Mouse (Mus musculus): ENCODE data around the gene Aco2. TPM values are rescaled to one million over a fixed set of nuclear protein-coding genes. Genes with fewer than 3 reads are reported as not detected.
A peak's percentile ranks its signal among the peaks of the same experiment; 100 is the strongest.

The Aco2 gene
- 1,000 to 10,000 TPM; 1,068 to 1,166 (median 1,137) TPM for total RNA-seq (2022)

DNA sequence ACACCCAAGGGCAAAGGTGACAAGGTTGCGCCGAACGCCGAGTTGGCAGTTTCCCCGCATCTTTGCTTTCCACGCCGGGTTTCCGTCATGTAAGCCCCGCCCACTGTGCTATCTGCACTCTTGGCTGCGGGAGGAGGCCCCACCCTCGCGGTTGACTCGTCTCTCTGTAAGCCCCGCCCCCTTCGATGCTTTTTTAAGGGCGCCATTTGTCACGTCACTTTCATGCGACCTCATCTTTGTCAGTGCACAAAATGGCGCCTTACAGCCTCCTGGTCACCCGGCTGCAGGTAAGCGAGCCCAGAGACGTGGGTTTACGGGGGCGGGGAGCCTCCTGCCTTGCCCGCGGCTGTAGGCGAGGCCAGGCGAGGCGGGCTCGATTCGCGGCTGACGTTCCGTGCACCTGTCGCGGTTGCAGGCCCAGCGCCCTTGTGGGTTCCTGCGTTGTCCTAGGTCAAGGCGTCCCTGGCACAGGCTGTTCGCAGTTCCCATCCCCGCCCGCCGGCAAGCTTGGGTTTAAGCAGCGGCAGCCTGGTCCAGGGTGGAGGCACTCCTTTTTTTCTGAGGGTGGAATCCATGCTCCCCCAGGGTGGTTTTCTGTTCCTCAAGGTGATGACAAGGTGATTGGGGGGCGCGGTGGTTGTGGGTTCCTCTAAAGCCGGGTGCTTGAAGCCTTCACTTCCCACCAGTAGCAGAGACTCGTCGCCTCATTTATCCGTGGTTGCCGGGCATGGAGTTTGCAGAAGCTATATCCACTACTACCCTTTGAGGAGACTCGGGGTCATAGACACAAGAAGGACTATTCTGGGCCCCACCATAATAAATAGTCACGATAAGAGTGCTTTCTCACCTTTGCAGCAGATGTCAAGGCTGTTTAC lies at the start of gene Aco2:
Aco2 (plus strand) TSS at position 48 of the 875 bp plus-strand sequence.
- DNase-seq (ENCODE audit: low spot score in 2 of 2), result peak; percentile 99

DNA sequence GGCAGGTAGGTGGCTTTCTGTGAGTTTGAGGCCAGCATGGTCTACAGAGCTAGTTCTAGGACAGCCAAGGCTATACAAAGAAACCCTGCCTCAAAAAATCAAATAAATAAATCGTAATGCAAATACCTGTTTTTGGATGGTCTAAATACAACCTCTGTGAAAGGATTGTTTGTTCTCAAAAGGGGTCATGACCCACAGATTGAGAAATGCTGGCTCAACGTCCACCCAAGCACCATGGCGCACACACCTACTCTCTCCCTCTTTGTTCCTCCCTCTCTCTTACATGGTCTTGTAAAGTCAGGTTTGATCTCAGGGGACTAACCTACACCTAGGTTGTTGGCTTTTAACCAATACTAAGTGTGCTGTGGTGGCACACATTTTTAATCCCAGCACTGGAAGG lies 49.5 kb upstream of the Aco2 start:
- no peak for DNase-seq (ENCODE audit: low spot score in 2 of 2)

DNA sequence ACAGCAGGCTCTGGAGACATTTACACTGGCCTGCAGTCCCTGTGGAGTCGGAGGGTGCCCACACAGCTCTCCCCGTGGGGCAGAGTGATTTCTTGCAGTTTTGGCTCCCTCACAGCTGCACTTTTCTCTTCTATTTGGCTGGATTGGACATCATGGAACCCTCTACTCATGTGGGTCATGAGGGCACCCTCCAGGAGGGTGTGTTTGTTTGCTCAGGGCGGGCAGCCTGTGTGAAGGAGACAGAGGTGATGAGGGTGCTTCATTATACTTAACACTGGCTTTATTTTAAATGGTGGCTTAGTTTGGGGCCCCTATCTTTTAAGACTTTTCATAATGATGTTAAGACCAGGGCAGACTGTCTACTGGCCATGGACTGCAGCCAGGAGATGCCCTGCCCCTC lies 47.3 kb upstream of the Aco2 start:
- no peak for DNase-seq (ENCODE audit: low spot score in 2 of 2)

DNA sequence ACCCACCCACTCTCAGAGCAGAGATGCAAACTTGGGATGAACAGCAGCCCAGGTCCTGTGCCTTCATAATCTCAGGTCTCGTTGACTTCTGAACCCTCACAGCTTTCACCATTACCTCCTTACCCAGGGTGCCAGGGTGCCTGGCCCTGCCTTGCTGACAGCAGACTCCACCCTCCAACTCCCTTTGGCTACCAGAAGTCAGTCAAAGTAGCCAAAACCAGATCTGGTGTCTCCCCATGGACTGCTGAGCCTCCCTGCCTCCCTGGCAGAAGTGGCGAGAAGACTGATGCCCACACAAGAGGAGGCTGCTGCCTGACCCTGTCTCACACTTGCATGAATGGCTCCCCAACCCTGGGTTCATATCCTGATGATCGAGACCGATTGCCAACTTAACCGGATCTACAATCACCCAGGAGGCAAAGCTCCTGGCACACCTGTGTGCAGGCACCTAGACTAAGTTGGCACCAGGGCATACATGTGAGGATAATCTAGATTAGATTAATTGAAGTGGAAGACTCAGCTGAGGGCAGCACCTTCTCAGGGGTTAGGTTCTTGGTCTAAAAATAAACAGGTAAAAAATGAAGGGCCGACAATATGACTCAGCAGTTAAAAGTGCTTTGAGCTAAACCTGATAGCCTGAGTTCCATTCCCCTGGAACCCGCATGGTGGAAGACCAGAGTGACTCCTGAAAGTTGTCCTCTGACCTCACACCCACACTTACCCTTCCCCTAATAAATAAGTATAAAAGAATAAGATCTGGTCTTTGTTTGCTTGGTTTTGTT lies 43.5 kb upstream of the Aco2 start:
- peak in 1 of 2 experiments; percentile 34 for DNase-seq (ENCODE audit: low spot score in 2 of 2)

DNA sequence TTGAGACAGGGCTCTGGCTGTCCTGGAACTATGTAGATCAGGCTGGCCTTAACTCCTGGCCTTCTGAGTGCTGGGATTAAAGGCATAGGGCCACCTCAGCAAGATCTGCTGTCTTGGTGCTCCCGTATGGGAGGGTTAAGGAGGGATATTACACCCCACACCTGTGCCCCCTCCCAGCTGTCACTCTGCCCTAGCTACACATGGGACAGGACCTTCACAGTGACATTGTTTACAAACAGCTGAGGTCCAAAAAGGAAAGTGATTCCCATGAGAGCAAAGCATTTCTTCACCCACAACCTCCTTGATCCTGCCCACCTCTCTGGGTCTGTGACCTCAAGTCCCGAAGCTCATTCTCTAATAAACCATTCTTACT lies 42.9 kb upstream of the Aco2 start:
- no peak for DNase-seq (ENCODE audit: low spot score in 2 of 2)

DNA sequence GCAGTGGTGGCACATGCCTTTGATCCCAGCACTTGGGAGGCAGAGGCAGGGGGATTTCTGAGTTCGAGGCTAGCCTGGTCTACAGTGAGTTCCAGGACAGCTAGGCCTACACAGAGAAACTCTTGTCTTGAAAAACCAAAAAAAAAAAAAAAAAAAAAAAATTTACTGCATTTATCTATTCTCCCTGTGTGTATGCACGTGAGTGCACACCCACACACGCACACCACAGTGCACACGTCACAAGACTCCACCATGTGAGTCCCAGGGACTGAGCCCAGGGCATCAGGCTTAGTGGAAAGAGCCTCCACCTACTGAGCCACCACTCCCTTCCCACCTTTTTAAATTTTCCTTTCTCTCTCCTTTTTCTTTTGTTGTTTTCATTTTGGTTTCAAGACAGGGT lies 41.6 kb upstream of the Aco2 start:
- no peak for DNase-seq (ENCODE audit: low spot score in 2 of 2)

DNA sequence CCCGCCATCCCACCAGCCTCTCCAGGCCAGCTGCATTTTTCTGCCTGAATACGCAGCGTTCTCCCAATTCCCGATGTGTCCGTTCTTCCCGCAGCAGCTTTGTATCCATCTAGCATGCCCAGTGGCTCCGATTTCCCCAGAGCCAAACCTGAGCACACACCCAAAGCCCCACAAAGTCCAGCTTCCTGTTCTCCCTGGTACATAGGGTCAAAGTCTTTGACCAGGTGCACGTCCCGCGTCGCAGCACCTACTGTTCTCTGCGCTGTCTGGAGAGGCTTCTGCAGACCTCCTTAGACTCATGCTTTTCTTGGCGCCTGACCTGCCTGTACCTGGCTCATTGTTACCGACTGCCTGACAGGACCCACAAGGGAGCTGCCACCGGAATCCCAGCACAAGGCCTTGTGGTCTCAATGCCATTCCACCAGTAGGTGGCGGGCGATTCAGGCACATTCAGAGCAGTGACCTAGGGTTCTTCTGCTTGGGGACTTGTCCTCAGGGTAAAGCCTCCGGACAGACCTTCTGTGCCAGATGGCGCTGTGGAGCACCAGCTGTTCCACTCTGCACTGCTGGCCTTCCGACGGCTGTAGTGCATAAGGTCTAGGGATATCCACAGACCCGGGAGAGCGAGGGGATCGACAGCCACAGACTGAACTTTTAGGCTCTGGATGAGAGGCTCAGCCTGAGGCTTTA lies 40.8 kb upstream of the Aco2 start:
- DNase-seq (ENCODE audit: low spot score in 2 of 2), result peak; percentile 89 to 92

DNA sequence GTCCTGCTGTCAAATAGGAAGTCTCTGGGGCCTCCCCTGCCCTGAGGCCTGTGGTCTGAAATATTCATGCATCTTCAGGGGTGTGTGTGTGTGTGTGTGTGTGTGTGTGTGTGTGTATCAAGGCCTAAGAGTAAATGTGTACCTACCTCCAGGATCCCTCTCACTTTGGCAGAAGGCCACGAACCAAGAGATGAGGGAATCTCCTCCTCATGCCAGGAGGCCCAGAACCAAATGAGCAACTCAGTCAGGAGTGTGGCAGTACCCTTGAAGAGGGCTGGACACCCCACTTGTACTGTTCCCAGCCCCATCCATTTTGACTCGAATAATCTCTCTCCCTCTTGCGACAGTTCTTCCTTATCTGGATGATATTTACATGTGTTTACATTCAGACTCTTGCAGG lies 39.9 kb upstream of the Aco2 start:
- no peak for DNase-seq (ENCODE audit: low spot score in 2 of 2)

DNA sequence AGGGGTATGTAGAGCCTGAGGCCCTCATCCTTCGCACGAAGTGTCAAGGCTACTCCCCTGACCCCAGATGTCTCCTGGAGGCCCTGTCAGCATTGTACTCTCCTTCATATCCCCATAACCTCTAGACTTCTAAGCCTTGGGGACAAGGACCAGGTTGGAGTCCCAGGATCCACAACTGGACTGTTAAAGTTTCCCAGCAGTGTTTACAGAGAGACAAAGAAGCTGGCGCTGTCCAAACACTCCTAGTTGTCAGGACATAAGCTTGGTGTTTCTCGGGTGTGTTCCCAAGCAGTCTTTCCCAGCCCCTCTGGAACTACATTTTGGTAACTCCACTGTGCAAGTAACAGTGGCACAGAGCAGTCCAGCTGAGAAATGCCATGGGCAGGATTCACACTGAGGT lies 38.6 kb upstream of the Aco2 start:
- DNase-seq (ENCODE audit: low spot score in 2 of 2), result no peak

DNA sequence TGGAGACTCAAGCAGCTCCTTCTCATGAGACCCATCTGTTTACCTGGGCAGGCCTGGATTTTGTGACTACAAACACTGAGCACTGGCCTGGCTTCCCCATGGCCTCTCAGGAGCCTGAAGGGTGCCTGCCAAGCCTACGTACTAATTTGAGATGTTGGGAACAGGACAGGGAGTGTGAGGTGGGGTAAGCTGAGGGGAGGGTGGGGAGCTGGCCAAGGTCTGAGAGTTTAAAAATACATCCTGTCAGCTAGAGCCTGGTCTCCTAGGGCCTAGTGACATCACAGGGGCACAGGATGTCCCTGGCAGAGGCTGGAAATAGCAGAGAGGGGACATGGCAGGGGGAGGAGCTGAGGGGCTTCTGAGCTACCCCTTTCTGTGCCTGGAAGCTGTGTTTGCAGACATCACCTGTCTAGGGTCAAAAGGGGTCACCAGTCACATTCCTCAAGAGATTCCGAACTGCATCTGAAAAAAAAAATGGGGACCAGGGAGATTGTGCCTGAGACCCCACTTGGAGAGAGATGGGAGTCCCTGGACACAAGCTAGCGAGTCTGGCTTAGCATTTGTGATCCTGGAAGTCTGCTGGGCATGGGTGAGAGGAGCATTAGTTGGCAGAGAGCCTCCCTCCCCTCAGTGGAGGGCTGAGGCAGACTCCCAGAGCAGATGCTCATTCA lies 37.8 kb upstream of the Aco2 start:
- peak; percentile 73 to 87 for DNase-seq (ENCODE audit: low spot score in 2 of 2)

DNA sequence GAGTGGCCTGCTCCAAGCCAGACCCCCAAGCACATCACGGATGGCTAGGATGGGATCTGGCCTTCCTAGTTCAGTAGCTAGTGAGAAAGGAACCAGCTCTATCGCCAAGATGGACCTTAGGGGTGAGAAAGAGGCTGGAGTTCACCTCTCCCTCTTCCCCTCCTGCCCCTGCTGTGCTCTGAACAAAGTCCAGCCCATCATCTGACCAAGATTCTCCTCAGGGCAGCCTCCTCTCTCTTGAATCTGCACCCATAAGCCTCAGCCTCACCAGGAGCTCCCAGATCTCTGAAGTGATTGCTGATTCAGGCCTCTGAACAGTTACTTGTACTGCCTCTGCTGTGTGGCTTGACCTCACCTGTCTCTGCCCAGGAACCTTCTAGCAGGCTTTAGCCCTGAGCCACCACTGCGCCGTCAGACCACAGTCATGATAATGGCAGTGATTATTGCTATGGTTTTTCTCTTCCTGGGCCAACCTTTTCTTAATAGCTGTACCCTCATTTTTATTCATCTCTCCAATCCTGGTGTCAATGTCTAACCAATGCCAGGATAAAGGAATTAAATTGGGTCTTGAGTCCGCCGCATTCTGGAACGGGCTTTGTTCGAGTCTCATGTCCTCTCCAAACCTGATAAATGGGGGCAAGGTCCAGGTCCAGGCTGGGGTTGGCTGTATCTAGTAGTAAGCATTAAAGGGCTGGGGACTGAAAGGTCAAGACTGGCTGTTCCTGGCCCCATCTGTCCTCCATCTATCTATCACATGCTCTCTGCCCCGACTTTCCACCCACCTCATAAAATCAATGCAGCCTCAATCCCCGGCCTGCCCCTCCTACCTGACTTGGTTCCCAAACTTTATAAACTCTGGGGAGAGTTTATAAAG lies 36.9 kb upstream of the Aco2 start:
- peak in 1 of 2 experiments; percentile 55 for DNase-seq (ENCODE audit: low spot score in 2 of 2)

DNA sequence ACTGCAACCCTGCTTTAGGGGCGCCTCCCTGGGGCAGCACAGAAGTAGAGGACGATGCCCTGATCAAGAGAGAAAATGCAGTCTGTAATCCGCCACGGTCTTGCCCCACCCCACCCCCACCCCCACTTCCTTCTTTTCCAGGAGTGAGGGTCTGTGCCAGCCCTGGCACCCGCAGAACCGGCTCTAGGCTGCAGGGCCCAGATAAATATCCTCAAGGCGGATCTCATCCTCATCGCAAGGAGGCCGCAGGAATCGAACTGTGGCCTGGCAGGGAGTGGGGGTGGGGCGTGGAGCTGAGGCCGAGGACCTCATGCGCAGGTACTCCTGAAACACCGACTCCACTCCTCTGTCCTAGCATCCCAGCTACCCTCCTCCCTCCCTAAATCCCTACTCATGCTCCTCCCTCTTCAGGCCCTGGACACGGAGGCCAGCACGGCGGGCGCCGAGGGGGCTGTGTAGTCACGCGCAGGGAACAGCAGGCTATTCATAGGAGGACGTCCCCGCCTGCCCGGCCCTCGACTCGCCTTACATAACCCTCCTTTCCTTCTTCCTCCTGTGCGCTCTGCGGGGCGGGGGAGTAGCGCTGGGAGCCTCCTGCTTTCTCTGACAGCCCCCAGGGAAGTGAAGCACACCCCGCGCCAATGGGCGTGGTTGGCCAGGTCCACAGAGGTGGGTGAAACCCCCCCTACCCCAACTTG lies 35.8 kb upstream of the Aco2 start:
- DNase-seq (ENCODE audit: low spot score in 2 of 2), result peak; percentile 93 to 97

DNA sequence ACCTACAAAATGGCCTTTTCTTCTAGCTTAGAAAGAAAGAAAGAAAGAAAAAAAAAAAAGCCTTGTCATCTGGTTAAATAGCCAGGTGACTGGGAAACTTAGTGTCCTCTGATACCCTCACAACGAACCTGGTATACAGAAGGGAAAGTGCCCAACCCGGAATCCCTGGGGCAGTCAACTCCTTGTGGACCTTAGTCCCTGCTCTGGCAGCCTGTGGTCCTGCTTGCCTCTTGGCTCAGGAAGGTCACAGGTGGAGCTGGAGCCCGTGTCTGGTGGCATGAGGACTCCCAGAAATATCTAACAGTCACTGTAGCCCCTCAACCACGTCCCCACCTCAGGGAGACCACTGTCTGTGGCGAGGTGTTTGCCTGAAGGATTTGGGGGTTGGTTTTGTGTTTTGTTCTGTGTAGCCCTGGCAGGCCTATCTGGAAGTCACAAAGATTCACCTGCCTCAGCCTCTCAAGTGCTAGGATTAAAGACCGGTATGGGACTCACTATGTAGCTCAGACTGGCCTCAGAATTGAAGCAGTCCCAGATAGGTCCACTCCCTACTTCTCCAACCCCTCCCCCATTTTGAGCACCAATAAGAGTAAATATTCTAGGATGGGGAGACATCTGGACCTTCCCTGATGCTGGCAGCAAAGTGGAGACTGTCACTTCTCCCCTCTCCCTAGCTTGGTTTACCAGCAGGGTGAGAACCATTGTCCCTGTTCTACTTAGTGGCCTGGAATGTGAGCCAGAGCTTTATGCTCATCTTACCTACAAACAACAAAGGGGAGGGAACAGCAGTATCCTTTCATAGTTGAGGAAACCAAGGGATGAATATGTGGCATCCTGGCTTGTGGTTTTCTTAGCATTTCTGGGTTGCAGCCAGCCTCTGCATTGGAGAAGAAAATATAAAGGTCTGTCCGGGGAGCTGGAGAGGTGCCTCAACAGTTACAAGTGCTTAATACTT lies 34.9 kb upstream of the Aco2 start:
- DNase-seq (ENCODE audit: low spot score in 2 of 2), result no peak

DNA sequence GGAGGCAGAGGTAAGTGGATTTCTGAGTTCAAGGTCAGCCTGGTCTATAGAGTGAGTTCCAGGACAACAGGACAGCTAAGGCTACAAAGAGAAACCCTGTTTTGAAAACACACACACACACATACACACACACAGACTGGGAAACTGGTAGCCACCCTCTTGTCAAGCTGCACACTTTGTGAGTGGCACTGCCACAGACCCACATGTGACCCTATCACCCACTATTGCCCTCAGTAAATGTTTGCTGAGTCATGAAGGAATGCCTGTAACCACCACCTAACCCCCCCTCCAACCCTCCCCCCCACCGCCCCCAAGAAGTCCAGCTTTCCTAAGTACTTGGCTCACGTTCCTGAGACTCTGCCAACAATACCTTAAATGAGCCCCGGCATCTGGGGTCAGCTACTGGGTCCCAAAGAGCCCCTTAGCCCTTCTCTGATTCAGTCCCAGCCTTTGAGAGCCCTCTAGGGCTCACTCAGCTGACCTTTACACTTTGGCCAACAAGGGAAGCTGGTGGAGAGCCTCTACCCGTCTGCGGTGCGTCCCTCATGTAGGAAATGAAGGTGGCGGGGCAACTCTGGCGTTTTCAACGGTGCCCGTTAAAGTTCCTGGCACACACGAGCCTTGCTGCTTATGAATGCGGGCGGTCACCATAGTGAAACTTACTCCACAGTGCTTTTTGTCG lies 33.4 kb upstream of the Aco2 start:
- DNase-seq (ENCODE audit: low spot score in 2 of 2), result no peak

DNA sequence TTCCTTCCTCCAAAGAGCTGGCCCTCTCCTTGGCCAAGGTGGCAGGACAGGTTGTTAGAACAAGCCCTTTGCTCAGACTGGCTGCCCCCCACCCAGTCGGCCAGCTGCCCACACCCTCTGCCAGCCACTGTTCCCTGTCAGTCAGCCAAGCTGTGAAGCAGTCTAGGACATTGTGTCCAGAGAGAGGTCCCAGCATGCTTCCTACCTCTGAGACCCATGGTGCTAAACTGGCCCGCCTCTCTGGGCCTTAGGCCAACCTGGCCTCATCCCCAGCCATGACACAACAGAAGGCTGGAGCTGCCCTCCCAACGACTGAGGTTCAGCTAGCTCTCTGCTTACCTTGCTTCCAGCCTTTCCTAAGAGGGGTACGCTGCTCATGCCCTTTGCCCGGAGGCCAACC lies 32.5 kb upstream of the Aco2 start:
- DNase-seq (ENCODE audit: low spot score in 2 of 2), result peak; percentile 95 to 97

DNA sequence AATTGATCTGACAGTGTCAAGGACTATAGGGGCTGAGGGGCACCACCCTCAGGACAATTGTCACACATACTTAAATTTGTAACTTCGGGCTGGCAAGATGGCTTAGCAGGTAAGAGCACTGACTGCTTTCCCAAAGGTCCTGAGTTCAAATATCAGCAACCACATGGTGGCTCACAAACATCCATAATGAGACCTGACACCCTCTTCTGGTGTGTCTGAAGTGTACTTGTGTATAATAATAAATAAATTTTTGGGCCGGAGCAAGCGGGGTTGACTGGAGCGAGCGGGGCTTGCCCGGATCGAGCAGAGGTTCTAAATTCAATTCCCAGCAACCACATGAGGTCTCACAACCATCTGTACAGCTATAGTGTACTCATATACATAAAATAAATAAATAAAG lies 31.8 kb upstream of the Aco2 start:
- no peak for DNase-seq (ENCODE audit: low spot score in 2 of 2)

DNA sequence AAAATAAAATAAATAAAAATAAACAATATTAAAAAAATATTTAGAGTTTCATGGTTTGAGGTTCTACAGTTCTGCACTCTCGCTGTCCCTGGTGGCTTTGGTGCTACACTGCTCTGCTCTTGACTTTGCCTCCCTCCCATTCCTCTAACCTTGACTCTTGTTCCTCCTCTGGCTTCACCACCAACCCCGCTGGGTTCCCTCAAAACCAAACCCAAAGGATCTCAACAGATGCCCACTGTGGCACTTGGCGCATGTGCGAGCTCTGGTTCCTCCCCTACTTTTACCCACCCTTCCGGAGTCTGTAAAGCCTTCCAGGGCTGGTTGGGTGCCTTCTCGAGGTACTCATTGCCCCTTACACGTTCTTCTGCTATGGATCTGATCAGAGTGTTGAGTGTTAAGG lies 29.8 kb upstream of the Aco2 start:
- no peak for DNase-seq (ENCODE audit: low spot score in 2 of 2)

DNA sequence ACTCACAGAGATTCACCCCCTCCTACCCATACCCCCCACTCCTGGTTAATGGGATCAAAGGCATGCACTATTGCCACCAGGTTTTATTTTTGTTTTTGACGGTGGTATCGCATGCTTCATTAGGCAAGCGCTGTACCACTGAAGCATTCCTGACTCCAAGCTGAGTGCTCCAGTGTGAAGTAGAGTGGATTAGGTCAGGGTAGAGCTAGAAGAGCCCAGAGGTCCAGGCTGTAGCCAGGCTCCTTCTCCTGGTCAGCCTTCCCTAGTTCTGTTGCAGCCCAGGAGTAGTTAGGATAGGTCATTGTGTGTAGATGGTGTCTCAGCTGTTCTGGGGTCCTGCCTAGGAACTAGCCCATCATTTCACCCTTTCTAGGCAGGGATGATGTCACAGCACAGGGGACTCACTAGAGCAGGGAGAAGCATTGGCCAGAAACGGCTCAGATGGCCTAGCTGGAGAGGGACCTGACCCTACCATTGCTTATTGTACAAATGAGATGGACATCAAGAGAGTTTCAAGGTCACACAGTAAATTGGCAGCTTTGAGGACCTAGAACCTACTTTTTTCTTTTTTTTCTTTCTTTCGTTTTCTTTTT lies 27.0 kb upstream of the Aco2 start:
- no peak for DNase-seq (ENCODE audit: low spot score in 2 of 2)
